Mouse (Mus musculus) small intestine, adult 2 months (tissue): ENCODE results near the gene Abhd4.

Experiments
- CTCF ChIP-seq: fragments of 200-500 bp; IDR thresholded peaks from 2 replicates; pipeline ENCODE4 v1.5.1; 2012; ENCODE audit warnings: low read depth, mild to moderate bottlenecking, control low read depth, inconsistent platforms, low read length, moderate library complexity, mixed read lengths; ENCODE audit not compliant: insufficient replicate concordance, insufficient read length; ENCODE audit errors: extremely low read depth
- POLR2A ChIP-seq: fragments of 200-500 bp; IDR thresholded peaks from 2 replicates; pipeline ENCODE4 v1.6.1; 2012; ENCODE audit warnings: low read depth, mild to moderate bottlenecking, control low read depth, inconsistent platforms, low read length, moderate library complexity

- TF ChIP-seq CTCF, result no peak
- TF ChIP-seq POLR2A, result no peak
Observed at GRCm38 (mm10) chr14:54205904-54206303, 48.1 kb upstream of the Abhd4 start.
